Comparison of ENCODE assay signal across 8 mouse cellular contexts in the genomic region with DNA sequence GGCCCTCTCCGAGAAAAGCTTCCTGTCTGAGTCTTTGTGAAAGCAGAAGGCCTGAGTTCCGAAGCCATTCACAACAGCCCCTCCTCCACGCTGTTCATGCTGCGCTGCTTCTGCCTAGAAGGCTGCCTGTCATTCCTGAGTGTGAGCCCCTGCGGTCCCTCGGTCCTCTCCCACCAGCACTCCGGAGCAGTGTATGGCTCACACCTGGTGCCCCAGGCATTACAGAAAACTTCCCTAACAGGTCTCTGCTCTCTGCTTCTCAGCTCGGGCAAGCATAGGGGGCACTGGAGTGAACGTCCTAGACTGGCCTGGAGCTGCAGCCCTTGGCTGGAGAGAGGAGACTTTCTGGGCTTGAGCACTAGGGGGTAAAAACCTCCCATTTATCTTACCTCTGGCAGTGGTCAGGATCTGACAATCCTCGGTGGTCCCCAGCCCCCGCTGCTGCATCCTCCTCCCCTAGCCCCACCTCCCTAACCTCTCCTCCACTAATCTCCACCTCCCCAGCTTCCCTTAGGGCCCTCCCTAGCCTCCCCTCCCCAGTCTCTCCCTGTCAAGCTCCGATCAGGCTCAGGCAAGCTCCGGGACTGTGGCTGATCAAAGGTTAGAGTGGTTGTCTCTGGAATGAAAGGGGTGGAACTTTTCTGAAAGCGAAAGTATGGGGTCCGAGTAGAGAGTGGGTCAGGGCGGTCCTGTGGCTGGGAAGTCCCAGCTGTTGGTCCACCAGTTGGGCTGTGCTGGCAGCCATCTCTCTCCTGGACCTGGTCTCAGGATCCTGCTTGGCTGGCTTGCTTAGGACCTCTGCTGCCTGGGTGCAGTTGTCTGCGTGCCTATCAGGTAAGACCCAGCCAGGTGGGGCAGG. TPM values are rescaled to one million over a fixed set of nuclear protein-coding genes. Genes with fewer than 3 reads are reported as not detected.
DNase-seq lines count a peak whose midpoint lies in the region; ATAC-seq and TF ChIP-seq lines count a peak whose summit lies in the region.

Exoc3l4 (plus strand) TSS at position 97 of the 859 bp plus-strand sequence.

- H3K4me1 ChIP-seq in embryonic facial prominence, embryonic 12.5 days, result peaks cover 31% of the 10 kb centered on the region
- H3K4me1 ChIP-seq in hindbrain, embryonic 13.5 days (replicated peaks), result peaks cover 23% of the 10 kb centered on the region
- peaks cover 3% of the 10 kb centered on the region; the same call in 1 of the 2 replicates for H3K4me1 ChIP-seq in liver, adult 2 months (ENCODE audit: control insufficient read depth, insufficient read depth, low read length)
- no peaks in the 10 kb centered on the region; the same call in 1 of the 2 replicates for H3K4me1 ChIP-seq in neural tube, embryonic 14.5 days (ENCODE audit: control insufficient read depth, insufficient read depth, low read length)

- peaks cover 32% of the 10 kb centered on the region for H3K27me3 ChIP-seq in embryonic facial prominence, embryonic 12.5 days
- H3K27me3 ChIP-seq in hindbrain, embryonic 13.5 days, result peaks cover 55% of the 10 kb centered on the region
- H3K27me3 ChIP-seq in liver, adult 2 months (ENCODE audit: control insufficient read depth, insufficient read depth, low read length), result no peaks in the 10 kb centered on the region
- H3K27me3 ChIP-seq in neural tube, embryonic 14.5 days (ENCODE audit: control insufficient read depth, insufficient read depth, low read length), result peaks cover 8% of the 10 kb centered on the region; the same call in 1 of the 2 replicates

- 5% methylated on average over 17 of the region's 17 CpGs for WGBS in embryonic facial prominence, embryonic 12.5 days
- 6% methylated on average over 17 of the region's 17 CpGs for WGBS in hindbrain, embryonic 13.5 days
- 6% methylated on average over 17 of the region's 17 CpGs for WGBS in liver, adult 2 months
- 5% methylated on average over 17 of the region's 17 CpGs for WGBS in neural tube, embryonic 14.5 days

- no peaks in the 10 kb centered on the region for H3K79me2 ChIP-seq in liver, adult 2 months (ENCODE audit: control insufficient read depth, insufficient read depth, low read length)

- TF ChIP-seq CTCF in liver, adult 2 months (IDR thresholded peaks at IDR 0.05; ENCODE audit: low read depth, low read length), result 0 out of 2 replicates have a peak, but pooled peaks have one; percentile 5

- H3K9me3 ChIP-seq in embryonic facial prominence, embryonic 12.5 days, result no peaks in the 10 kb centered on the region
- no peaks in the 10 kb centered on the region for H3K9me3 ChIP-seq in hindbrain, embryonic 13.5 days
- no peaks in the 10 kb centered on the region for H3K9me3 ChIP-seq in neural tube, embryonic 14.5 days (ENCODE audit: control insufficient read depth, low read length)

- peak within 1 kb of the TSS; percentile 43; the same call in 1 of the 2 replicates for H3K27ac ChIP-seq in embryonic facial prominence, embryonic 12.5 days
- peak within 1 kb of the TSS; percentile 0; the same call in 1 of the 2 replicates for H3K27ac ChIP-seq in hindbrain, embryonic 13.5 days
- H3K27ac ChIP-seq in liver, adult 2 months (replicated peaks; ENCODE audit: insufficient read depth, low read depth, low read length), result no peak within 1 kb of the TSS
- H3K27ac ChIP-seq in neural tube, embryonic 14.5 days (ENCODE audit: low read depth, low read length), result no peak within 1 kb of the TSS

- H3K9ac ChIP-seq in embryonic facial prominence, embryonic 12.5 days, result peak within 1 kb of the TSS; percentile 42; the same call in 1 of the 2 replicates
- peak within 1 kb of the TSS; percentile 51; the same call in 1 of the 2 replicates for H3K9ac ChIP-seq in hindbrain, embryonic 13.5 days
- H3K9ac ChIP-seq in liver, adult 2 months (ENCODE audit: low read depth, low read length), result peak within 1 kb of the TSS; percentile 23
- H3K9ac ChIP-seq in neural tube, embryonic 14.5 days (replicated peaks; ENCODE audit: low read depth, low read length), result 0 out of 2 replicates have a peak within 1 kb of the TSS, but pooled peaks have one; percentile 7

- peak; percentile 48 to 56 for DNase-seq in cerebellum, postnatal 10 days
- DNase-seq in cerebellum, postnatal 14 days, result no peak
- DNase-seq in liver, adult 2 months (ENCODE audit: extremely low read depth, low read depth, low spot score), result peak; percentile 33
- DNase-seq in frontal cortex, postnatal 14 days (ENCODE audit: low spot score in 2 of 2), result no peak
- DNase-seq in layer of hippocampus, adult 18-20 months (ENCODE audit: low spot score in 2 of 2), result no peak

- ATAC-seq in embryonic facial prominence, embryonic 12.5 days (ENCODE audit: insufficient number of reproducible peaks, insufficient read depth, low FRiP score, low TSS enrichment), result peak; percentile 18
- ATAC-seq in hindbrain, embryonic 13.5 days (ENCODE audit: low FRiP score), result peak; percentile 33; the same call in 1 of the 2 replicates
- 0 out of 2 replicates have a peak, but pooled peaks have one; percentile 32 for ATAC-seq in neural tube, embryonic 14.5 days (ENCODE audit: low read depth)

- peak within 1 kb of the TSS; percentile 27 for H3K4me3 ChIP-seq in embryonic facial prominence, embryonic 12.5 days
- peak within 1 kb of the TSS; percentile 6 for H3K4me3 ChIP-seq in hindbrain, embryonic 13.5 days
- peak within 1 kb of the TSS; percentile 40 for H3K4me3 ChIP-seq in liver, adult 2 months (ENCODE audit: insufficient read depth, low read depth, low read length)
- no peak within 1 kb of the TSS for H3K4me3 ChIP-seq in neural tube, embryonic 14.5 days (ENCODE audit: low read depth, low read length)

- peak within 1 kb of the TSS; percentile 58 for H3K4me2 ChIP-seq in embryonic facial prominence, embryonic 12.5 days (replicated peaks)
- peak within 1 kb of the TSS; percentile 44 for H3K4me2 ChIP-seq in hindbrain, embryonic 13.5 days
- H3K4me2 ChIP-seq in neural tube, embryonic 14.5 days (ENCODE audit: low read depth, low read length), result peak within 1 kb of the TSS; percentile 29

- TF ChIP-seq POLR2A in liver, adult 2 months (IDR thresholded peaks at IDR 0.05; ENCODE audit: extremely low read depth, insufficient read depth, low read length), result no peak

- no peaks in the 10 kb centered on the region for H3K36me3 ChIP-seq in embryonic facial prominence, embryonic 12.5 days
- no peaks in the 10 kb centered on the region for H3K36me3 ChIP-seq in hindbrain, embryonic 13.5 days
- H3K36me3 ChIP-seq in liver, adult 2 months (ENCODE audit: control insufficient read depth, insufficient read depth, low read length), result no peaks in the 10 kb centered on the region
- H3K36me3 ChIP-seq in neural tube, embryonic 14.5 days (ENCODE audit: control insufficient read depth, insufficient read depth, low read length), result no peaks in the 10 kb centered on the region

RNA-seq across cellular contexts. Expression of gene Exoc3l4, which starts in this region (rescaled TPM):
- polyA plus RNA-seq in embryonic facial prominence, embryonic 12.5 days (2016; fragmentation: Nextera tagmentation; extraction: Ambion mirVana), result 8.0 and 8.9 TPM in 2 replicates
- polyA plus RNA-seq in hindbrain, embryonic 13.5 days (2015; fragmentation: Nextera tagmentation; extraction: Ambion mirVana), result 2.0 and 2.1 TPM in 2 replicates
- total RNA-seq in liver, adult 2 months (2014; rRNA removed), result 1.0 and 1.2 TPM in 2 replicates
- 3.0 and 3.4 TPM in 2 replicates for polyA plus RNA-seq in liver, adult 2 months (2012; rRNA removed)
- polyA plus RNA-seq in neural tube, embryonic 14.5 days (2014; fragmentation: Nextera tagmentation; extraction: Ambion mirVana), result 1.2 and 2.0 TPM in 2 replicates
- 1 to 10 TPM; 6.1 to 7.1 TPM for total RNA-seq in layer of hippocampus, adult 18-20 months (2021)

Comparison
In these comparisons a context has a peak if more than half of its experiments do, and no peak if none do; other contexts are left out.
1. DNase-seq: peak in cerebellum, postnatal 10 days (2 of 2) and liver, adult 2 months (single experiment); none in cerebellum, postnatal 14 days (0 of 2), frontal cortex, postnatal 14 days (0 of 2) and layer of hippocampus, adult 18-20 months (0 of 2).
2. H3K27ac ChIP-seq: peak in embryonic facial prominence, embryonic 12.5 days (single experiment) and hindbrain, embryonic 13.5 days (single experiment); none in liver, adult 2 months (single experiment) and neural tube, embryonic 14.5 days (single experiment).
3. Peak in every context shown above with its lines, with median percentiles within 50 percentile points of each other: ATAC-seq, H3K4me2 ChIP-seq and H3K9ac ChIP-seq.